Mouse (Mus musculus) lung, adult 2 months (tissue): ENCODE data around the gene Rrp1.

ENCODE experiments used
- CTCF ChIP-seq: fragments of 200-500 bp; IDR thresholded peaks from 2 replicates; pipeline ENCODE4 v1.5.1; 2011; ENCODE audit warnings: mild to moderate bottlenecking, low read length, control low read depth; ENCODE audit not compliant: insufficient read depth
- POLR2A ChIP-seq: fragments of 200-500 bp; IDR thresholded peaks from 2 replicates; pipeline ENCODE4 v1.6.1; 2011; ENCODE audit warnings: low read depth, mild to moderate bottlenecking, control low read depth, low read length, borderline replicate concordance; ENCODE audit errors: extremely low read depth

- TF ChIP-seq CTCF = no peak
- TF ChIP-seq POLR2A = no peak
Measured at GRCm38 (mm10) chr10:78432853-78433252, 20.0 kb upstream of the Rrp1 start.
